Mouse (Mus musculus) A20 (cell line): ENCODE results near the gene Hapln2.
A peak's percentile ranks its signal among the peaks of the same experiment; 100 is the strongest.

Experiments used
- DNase-seq: peaks from one replicate; pipeline ENCODE4 v3.0.0-alpha.2; 2011; ENCODE audit warnings: low read depth, low spot score

The Hapln2 gene

DNA sequence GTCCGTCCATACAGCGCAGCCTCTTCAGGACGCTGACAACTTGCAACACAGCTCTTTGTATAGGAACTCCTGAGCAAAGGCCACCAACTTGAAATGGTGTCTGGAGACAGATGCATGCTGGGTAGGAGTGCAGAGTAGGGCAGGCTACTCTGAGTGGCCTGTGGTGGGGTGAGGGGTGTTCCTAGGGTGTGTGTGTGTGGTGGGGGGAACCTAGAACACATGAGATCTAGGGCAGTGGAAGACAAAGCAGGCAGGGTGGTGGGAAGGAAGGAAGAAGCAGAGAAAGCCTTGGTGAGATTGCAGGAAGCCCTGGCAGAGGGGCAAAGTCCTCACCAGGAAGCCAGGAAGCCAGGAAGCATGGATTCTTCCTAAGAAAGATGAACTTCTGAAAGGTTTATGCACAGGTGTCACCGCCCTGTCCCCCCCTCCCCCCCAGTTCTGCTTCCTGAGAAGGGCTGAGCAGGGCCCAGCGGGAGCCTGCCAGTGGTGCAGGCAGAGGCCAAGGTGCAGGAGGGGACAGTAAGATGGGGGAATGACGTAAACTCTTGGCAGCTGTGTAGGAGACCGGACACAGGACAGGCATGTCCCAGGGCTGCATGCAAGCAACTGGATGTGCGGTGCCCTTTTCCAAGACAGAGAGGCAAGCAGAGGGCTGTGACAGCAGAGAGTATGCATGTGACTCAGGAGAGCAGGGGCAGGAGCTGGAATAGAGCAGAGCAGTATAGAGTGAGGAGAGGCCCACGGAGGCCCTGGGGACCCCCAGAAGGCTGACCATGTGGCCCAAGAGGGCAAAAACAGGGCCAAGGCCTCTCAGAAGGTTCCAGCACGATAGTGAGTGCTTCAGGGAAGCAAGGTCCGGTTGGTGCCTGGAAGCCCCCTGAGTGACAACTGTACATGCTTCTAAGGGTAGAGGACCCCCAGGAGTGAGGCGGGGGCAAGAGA is 45.2 kb downstream of the Hapln2 start:
- DNase-seq = no peak

DNA sequence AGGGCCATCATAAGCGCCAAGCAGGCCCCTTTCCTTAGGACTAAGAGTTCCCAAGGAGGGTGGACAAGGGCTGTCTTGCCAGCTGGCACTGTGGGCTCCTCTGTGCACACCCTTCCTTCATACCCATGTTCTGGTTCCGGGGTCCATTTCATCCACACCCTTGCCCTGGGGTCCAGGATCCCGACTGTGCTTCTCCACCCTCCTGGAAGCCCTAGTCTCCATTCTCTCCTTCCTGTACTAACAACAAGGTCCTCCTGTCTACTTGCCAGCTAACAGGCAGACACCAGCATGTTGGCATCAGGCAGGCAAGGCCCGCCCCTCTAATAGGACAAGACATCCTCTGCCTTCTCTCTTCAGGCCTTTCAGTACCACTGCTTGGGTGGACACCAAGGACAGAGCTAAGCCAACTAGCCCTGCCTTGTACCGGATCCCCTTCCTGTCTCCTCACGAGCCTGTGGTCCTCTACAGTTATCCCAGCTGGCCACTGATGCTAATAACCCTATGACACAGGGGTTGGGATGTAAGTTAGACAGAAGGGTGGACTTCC is 46.1 kb downstream of the Hapln2 start:
- DNase-seq = no peak

DNA sequence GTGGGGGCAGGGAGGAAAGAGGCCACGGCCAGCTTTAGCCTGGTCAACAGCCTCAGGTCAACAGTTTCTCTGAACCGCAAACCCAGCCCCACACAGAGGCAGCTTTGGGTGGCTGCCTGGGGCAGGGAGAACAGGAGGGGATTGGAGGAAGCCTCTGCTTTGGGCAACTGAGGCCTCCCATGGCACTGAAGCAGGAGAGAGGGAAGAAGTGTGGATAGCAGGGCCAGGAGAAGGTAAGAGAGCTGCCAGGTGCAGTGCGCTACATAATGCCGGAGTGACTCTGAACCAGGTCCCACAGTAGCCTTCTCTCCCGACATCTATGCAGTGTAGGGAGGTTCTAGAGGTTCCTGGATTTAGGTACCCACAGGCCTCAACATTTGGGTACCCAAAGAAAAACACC is 46.7 kb downstream of the Hapln2 start:
- no peak for DNase-seq

- no peak for DNase-seq
Observed at GRCm38 (mm10) chr3:87980085-87980484, 47.3 kb downstream of the Hapln2 start.

DNA sequence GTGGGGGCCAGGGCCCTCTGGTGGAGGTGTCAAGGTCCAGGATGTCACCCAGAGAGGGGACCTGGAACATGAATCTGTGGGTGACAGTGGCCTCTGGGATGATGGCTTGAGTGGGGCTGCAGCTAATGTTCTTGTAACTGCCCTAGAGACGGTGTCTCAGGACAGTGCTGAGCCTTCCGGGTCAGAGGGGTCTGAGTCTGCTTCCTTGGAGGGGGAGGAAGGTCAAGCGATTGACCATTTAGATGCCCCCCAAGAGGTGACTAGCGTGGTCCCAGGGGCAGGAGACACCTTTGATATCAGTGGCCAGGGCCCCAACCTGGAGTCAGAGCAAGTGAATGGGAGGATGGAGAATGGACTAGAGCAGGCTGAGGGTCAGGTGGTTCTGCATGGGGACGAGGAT is 47.9 kb downstream of the Hapln2 start:
- DNase-seq = no peak

GRCm38 (mm10) chr3:87974381-87974987 is 52.9 kb downstream of the Hapln2 start:
- no peak for DNase-seq

DNA sequence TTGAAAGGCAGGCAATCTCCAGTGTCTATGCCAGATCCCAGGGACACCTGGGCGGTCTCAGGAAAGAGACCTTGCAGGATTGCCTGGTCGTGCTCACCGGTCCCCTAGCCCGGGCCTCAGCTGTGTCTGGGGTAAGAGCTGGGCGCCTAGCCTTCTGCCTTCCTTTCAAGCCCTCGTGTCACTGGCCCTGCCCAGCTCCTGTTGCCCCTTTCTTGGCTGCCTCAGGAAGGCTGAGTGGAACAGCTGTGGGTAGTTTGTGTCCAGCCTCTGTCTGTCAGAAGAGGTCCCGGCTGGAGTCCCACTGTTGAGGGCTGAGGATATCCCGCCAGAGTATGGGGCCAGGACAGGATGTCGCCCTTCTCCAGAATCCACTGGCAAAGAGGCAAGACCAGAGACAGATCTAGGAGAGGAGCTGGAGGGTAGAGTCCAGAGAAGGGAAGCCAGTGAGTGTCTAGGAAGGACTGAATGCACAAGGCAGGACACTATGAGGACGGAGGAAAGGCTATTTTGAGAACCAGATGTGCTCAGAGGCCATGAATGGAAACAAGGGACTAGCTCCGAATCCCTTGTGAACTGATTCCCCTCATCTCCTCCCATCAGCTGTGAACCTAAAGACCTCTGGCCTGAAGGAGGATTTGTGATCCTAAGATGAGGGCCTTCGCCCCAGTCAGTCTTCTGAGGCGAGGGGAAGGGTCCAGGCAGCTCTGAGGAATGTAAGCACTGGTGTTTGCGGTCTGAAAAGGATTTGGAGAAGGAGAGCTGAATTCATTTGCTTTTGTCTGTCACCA is 53.6 kb downstream of the Hapln2 start:
- no peak for DNase-seq

DNA sequence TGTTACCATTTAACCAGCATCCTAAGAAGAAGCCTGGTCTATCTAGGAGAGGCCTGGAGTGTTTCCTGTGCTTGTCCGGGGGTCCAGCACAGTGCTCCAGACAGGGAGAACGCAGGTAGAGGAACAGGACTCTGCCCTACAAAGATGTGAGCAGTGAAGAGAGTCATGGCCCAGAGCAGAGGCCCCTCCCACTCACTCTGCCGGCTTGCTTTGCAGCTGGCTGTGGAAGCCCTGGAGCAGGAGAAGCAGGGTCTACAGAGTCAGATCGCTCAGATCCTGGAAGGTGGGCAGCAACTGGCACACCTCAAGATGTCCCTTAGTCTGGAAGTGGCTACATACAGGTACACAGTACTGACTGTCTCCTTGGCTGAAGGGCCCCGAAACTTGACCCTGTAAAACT is 54.6 kb downstream of the Hapln2 start:
- DNase-seq = peak; percentile 26

DNA sequence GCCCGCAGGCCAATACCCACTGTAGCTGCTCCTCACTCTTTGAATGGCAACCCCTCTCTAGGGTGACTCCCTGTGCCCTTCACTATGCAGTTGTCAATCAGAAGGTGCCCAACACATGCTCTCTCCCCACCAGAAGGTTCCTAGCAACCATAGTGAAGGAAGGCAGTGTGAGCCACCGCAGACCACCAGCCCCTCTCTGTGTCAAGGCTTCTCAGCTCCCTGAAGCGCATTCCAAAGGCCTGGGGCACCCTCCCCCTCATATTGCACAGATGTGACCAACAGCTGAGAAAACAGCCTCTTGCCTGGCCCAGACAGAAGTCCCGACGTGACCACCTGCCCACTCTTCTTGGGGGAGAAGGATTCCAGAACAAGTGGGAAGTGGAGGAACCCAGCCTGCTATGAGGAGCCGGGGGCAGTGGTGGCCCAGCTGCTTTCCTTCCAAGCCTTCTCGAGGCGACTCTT is 55.1 kb downstream of the Hapln2 start:
- DNase-seq = no peak
